Mouse (Mus musculus) ovary, postnatal 36 days (tissue): ENCODE measurements around the gene Syn3.
A peak's percentile ranks its signal among the peaks of the same experiment; 100 is the strongest.
"Not testable (repeated sequence)": the region's sequence is repeated elsewhere in the genome, so short reads cannot be mapped to it uniquely, and the experiment has no call there.

Source experiments
- DNase-seq: peaks from one replicate; pipeline ENCODE4 v3.0.0; 2022; ENCODE audit warnings: low spot score, mixed read lengths

Gene Syn3

DNA sequence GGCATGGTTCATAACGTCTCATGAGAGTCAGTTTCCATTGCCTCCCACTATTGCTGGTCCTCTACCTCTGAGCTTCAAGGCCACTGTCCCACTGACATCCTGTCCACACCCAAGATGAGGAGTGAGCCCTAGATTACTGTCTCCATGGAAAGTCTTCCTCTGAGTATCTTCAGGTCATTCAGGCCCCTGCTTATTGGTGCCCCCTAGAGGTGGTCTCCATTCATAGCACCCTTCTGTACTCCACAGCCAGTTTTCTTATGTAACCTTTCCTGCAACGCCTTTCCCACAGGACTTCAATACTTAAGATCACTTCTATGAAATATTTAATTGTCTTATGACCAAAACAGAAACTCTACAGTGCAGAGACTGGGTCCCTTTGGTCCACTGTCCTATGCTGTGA lies 80.4 kb downstream of the Syn3 start:
- no peak for DNase-seq

- DNase-seq: peak; percentile 12
Observed at GRCm38 (mm10) chr10:86416806-86417205, 81.9 kb downstream of the Syn3 start.

DNA sequence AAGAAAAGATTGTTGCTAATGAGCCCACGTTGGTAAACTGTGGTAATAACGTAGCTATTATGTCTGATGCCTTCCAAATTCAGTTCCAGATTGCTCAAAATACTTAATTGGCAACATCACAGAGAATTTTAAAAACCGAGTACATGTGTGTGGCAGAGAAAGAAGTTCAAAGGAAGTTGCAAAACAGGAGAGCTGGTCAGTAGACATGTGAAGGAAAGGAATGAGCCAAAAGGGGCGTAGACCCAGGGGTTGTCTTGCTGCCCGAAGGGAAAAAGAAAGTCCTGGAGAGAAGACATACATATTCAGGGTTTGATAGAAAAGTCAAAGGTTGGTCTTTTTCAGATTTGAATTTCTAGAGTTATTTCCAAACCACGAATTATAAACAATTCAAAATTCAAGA lies 87.8 kb downstream of the Syn3 start:
- no peak for DNase-seq

- no peak for DNase-seq
Observed at GRCm38 (mm10) chr10:86406952-86407351, 91.7 kb downstream of the Syn3 start.

GRCm38 (mm10) chr10:86398347-86398720 lies 100.4 kb downstream of the Syn3 start:
- DNase-seq: no peak

DNA sequence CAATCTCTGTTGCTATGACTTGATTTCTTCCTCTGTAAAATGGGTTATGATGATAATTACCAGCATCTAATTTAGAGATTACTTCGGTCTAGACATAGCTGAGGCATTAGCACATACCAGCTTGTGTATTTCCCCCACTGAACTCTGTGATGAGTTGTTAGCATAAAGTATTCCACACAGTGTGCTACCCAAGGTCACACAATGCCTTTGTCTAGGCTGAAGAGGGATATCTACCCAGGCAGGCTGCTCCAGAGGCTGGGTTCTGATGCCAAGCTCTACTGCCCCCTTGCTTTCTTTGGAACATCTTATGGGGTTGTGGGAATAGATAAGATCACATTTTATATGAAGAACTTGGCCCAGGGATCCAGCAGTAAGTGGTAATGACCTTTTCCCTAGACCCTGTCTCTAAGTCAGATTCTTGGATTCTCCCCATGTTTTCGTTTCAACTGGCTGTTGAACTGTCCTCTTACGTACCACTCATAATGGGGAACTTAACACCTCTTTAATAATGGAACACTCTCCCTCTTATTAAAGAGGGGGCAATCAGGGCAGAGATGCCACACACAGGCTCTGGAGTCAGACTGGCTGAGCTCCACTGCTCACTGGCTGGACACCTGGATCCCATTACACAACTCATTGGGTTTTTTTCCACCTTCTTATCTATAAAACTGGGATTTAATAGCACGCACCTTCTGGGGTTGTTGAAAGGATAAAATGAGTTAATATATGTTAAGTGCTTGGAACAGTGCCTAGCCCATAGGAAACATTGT lies 100.9 kb downstream of the Syn3 start:
- DNase-seq: no peak

DNA sequence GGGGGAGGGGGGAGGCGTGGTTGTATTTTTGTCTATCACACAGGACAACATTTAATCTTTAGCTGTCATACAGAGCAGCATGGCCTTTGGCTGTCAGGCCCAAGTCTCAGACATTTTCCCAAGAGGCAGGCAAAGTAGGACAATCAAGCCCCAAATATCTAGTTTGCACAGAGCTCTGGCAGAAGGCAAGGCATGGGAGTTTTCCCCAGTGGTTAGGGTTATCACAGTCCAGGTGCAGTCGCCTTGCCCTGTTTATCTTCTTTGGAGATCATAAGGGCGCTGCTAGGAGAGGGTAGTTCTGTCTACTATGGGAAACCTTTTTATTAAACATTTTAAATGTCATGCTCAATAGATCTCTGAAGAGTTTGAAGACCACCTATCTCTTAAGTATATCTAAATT lies 106.3 kb downstream of the Syn3 start:
- no peak for DNase-seq

GRCm38 (mm10) chr10:86389913-86390312 lies 108.8 kb downstream of the Syn3 start:
- no peak for DNase-seq

DNA sequence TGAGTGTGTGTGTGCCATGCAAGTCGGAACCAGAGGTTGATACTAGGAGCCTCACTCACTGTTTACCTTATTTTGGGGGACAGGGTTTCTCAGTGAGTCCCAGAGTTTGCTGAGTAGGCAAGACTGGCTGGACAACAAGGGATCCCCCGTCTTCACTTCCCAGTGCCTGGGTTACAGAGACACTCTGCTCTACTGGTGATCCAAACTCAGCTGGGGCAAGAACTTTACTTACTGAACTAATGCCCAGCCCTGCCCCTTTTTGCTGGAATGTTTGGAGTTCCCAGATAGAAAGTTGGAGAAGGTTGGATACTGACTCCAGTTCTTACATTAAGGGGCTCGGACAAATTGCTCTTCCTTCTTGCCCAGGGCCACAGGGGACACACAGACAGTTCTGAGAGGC lies 109.3 kb downstream of the Syn3 start:
- DNase-seq: no peak

DNA sequence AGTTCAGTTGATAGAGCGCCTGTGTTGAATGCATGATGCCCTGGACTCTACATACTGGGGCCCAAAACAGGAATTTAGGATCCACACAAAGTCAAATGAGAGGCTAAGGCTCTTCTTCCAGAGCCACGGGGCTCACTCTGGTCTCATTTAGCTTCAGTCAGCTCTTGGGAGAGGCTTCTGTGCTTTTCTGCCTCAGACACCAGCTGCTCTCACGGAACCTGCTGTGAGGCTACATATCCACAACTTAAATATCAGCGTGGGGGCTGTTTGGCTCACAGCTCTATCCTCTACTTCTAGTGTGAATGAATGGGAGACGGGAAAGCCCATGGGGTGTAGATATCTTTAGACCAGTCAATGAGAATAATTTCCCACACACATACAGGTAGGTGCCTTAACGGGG lies 109.9 kb downstream of the Syn3 start:
- DNase-seq: no peak

DNA sequence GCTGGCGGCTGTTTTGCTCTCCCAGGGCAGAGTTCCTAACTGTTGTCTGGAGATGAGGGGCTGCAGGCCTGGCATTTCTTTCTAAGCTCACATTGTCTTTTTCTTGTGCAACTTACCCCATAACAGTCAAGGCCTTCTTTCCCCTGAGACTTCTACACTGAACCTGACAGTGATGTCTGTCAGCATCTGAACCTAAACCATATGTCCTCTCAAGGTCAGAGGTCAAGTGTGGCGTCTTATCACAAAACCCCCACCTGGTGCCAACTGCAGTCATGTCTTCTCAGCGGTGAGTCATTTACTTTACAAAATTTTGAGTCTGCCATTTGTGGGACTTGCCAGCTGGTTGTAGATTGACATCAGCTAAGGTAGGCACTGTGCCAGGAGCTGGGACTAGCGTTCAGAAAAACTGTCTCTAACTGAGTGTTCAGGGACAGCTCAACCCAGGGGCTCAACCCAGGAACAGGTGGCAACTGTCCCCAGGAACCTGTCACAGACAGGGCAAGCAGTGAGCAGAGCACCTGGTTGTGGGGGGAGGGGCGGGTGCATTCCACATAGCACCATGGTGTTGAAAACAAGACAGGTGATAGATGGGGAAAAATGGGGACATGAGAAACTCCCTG lies 110.8 kb downstream of the Syn3 start:
- no peak for DNase-seq

DNA sequence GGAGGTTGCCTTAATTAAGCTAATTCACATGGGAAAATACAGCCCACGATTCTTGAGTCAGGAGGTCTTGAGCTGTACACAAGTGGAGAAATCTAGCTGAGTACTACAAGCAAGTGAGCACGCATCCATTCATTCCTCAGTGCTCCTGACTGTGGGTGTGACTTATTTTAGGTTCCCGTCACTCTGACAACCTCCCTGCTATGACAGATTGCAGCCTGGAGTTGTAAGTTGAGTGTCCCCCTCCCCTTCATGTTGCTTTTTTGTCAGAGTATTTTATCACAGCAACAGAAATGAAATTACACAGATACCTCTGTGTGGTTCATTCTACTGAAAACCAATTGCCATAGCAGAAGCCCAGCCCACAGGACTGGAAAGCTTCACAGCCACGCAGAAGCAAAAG lies 112.5 kb downstream of the Syn3 start:
- no peak for DNase-seq

DNA sequence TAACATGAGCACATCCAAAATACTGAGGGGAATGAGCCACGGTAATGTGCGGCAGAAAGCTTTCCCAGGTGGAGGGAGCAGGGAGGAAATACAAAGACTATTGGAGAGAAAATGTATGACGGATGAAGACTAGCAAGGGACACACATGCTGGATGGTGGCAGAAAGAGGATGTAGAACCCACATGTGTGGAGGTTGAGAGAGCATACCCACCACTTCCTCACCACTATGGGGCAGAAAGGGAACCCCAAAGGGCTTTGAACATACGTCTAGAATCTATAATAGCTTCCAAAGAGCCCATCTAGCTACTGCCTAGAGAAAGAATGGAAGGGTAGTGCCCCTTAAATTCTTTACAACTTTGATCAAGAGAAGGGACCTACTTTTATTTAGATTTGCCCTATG lies 113.0 kb downstream of the Syn3 start:
- no peak for DNase-seq

DNA sequence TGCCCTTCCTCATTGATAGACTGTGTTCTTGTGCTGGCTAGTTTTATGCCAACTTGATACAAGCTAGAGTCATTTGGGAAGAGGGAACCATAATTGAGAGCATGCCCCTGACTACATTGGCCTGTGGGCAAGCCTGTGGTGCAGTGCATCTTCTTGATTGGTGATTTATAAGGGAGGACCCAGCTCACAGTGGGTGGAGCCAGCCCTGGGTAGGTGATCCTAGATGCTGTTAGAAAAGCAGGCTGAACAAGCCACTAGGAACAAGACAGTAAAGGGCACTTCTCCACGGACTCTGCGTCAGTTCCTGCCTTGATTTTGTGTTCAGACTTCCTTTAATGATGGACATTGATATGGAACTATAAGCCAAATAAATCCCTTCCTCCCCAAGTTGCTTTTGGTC lies 114.0 kb downstream of the Syn3 start:
- no peak for DNase-seq

DNA sequence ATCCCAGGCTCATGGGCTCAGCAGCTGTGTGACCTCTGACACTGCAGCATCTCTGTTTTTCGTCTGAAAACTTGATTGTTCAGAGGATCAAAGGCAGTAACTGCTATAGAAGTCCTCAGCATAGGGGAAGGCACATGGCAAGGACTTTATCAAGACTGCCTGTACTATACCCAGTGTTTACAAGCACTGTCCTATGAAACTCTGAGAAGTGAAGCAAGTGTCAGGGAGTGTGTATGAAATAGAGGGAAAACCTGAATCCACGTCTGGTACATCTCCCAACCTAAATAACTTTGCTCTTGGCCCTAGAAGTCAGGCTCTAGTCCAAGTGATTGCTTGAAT lies 116.8 kb downstream of the Syn3 start:
- no peak for DNase-seq

- no peak for DNase-seq
Observed at GRCm38 (mm10) chr10:86381150-86381921, 117.4 kb downstream of the Syn3 start.

GRCm38 (mm10) chr10:86380626-86381025 lies 118.1 kb downstream of the Syn3 start:
- no peak for DNase-seq

DNA sequence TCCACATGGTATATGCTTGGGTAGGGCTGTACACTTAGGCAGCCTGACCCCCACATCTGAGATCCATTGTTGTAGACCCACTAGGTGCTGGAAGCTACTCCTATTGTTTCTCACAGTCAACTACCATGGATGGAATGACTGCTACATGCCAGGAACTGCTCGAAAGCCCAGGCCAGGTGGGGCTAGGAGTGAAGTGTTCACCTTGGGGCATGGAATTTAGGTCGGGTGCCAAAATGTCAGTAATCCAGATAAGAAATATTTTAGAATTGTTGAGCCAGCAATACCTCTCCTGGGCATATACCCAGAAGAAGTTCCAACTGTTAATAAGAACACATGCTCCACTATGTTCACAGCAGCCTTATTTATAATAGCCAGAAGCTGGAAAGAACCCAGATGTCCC lies 119.9 kb downstream of the Syn3 start:
- DNase-seq: not testable (repeated sequence)

- DNase-seq: no peak
Observed at GRCm38 (mm10) chr10:86376392-86377185, 122.1 kb downstream of the Syn3 start.

DNA sequence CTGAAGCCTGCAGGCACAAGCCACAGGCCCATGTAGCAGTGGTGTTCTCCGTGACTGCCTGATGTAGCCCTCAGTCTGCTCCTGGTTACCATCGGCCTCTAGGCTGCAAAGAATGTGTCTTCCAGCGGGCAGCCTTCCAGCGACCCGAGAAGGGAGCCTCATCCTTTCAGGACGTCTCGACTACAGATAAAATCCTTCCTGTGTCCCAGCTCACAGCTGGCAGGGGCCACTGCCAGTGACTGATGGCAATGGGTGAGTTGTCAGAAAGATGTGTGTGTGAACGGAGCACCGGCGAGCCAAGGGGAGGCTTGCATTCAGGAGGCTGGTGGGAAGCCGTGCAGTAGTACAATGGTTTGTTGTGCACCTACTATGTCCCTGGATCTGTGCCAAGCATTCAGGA lies 122.8 kb downstream of the Syn3 start:
- peak; percentile 28 for DNase-seq

- no peak for DNase-seq
Observed at GRCm38 (mm10) chr10:86374061-86374460, 124.6 kb downstream of the Syn3 start.

- DNase-seq: no peak
Observed at GRCm38 (mm10) chr10:86371561-86371960, 127.1 kb downstream of the Syn3 start.

DNA sequence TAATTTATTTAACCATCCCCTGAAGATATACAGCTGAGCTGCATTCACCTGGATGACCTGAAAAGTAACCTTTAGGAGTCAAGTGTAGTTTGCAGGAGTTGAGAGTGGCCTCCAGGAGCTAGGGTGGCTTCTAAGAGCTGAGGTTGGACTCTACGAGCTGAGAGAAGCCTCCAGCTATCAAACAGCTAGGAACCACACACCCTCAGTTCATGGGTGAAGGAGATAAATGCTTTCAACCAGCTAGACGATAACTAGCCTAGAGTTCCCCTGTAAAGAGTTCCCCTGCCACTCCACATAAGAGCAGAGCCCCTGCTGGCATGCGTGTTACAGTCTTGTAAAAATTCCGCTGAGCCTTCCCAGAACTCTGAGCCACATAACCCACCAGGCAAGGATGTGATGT lies 129.3 kb downstream of the Syn3 start:
- DNase-seq: no peak
